Mouse (Mus musculus) bone marrow, adult 2 months (tissue): Measurements from ENCODE around the gene 2410131K14Rik. TPM values are rescaled to one million over a fixed set of nuclear protein-coding genes. Genes with fewer than 3 reads are reported as not detected.

ENCODE experiments used
- H3K27ac ChIP-seq: fragments of 200-500 bp; 2 replicates; pipeline ENCODE4 v1.5.1; 2012; ENCODE audit warnings: low read depth, mild to moderate bottlenecking, control low read depth, inconsistent platforms, low read length; ENCODE audit not compliant: control insufficient read depth, poor library complexity, insufficient read depth
- H3K4me1 ChIP-seq: fragments of 200-500 bp; 2 replicates; pipeline ENCODE4 v1.6.1; 2011; ENCODE audit warnings: low read length; ENCODE audit not compliant: control insufficient read depth, insufficient read depth
- H3K4me3 ChIP-seq: fragments of 200-500 bp; replicated peaks from 2 replicates; pipeline ENCODE3; 2011; ENCODE audit warnings: mild to moderate bottlenecking, low read depth, low read length, control low read depth; ENCODE audit not compliant: control insufficient read depth
- CTCF ChIP-seq: fragments of 200-500 bp; IDR thresholded peaks from 2 replicates; pipeline ENCODE4 v1.5.1; 2011; ENCODE audit warnings: low read length, control low read depth; ENCODE audit not compliant: control insufficient read depth, insufficient read depth
- POLR2A ChIP-seq: fragments of 200-500 bp; IDR thresholded peaks from 2 replicates; pipeline ENCODE4 v1.6.1; 2011; ENCODE audit warnings: low read depth, mild to moderate bottlenecking, control low read depth, low read length, borderline replicate concordance; ENCODE audit not compliant: control insufficient read depth
- WGBS: fragments of 180-500 bp; shearing (Covaris S2); methylation state at CpG from one replicate; pipeline ENCODE4 v1.1.7; 2018; 5-methylcytosine and 5-hydroxymethylcytosine counted together
- polyA plus RNA-seq: library from polyadenylated mRNA; stranded (reverse); fragments of >200 nt; gene quantifications from 2 replicates; pipeline ENCODE4 v1.2.4, GENCODE M21; 2011; ENCODE audit warnings: low replicate concordance; ENCODE audit not compliant: missing spikeins, insufficient read depth, insufficient read length

The 2410131K14Rik gene
- polyA plus RNA-seq, 1 experiment = 3.1 TPM

DNA sequence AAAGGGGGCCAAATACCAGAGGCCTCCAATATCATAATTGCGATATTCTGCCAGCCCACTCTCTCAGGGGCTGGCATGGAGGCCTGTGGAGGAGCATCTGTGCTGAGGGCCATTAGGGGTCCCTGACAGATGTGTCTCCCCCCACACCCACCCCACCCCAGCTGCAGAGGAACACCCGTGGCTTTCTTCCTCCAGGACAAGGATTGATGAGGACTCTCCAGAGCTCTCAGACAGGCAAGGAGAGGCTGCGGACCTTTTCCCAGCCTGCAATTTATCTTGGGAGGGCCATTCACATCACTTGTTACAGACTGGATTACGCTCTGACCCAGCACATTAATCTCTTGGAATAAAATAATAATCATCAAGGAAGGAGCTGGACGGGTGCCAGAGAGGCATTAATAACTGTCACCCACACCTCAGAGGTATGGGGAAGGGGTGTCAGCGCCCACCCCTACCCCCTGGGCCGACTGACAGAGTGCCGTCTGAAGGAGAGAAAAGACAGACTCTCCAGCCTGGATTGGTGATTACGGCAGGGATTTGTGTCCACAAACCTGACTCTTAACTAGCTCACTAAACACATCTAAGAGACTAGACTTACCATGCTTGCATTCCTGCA is 21.8 kb upstream of the 2410131K14Rik start:
- no peaks in the 10 kb centered on the region for H3K4me1 ChIP-seq
- no peak overlapping the region for H3K27ac ChIP-seq
- 66% methylated on average over 9 of the region's 9 CpGs for WGBS
- no peak overlapping the region for H3K4me3 ChIP-seq
- TF ChIP-seq CTCF (no peak), POLR2A (no peak)

DNA sequence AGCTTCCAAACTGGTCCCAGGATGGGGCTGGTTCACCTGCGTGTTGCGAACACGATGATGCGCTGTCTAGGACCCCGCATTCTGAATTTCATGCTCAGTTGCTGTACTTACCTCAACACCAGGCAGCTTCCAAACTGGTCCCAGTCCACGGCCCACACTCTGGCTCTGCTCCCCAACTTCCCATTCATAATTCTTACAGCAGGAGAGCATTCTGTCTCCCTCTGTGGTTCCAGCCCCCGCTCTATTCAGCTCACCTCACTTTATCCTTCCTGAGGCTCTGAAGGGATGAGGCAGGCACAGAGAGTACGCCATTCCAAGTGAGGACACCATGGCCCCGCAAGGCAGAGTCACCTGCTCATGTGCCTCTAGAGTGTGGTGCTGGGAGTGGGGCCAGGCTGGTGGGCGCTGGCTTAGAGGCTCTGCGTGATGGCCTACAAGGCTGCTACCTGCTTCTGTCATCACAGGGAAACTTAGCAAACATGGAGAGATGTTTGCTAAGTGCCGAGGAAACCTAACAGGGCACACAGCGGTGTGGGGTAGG is 14.9 kb upstream of the 2410131K14Rik start:
- WGBS = 87% methylated on average over 13 of the region's 13 CpGs
- Histone ChIP-seq H3K4me1 (no peaks in the 10 kb centered on the region), H3K27ac (no peak overlapping the region), H3K4me3 (no peak overlapping the region)
- TF ChIP-seq POLR2A = no peak
- no peak for TF ChIP-seq CTCF

DNA sequence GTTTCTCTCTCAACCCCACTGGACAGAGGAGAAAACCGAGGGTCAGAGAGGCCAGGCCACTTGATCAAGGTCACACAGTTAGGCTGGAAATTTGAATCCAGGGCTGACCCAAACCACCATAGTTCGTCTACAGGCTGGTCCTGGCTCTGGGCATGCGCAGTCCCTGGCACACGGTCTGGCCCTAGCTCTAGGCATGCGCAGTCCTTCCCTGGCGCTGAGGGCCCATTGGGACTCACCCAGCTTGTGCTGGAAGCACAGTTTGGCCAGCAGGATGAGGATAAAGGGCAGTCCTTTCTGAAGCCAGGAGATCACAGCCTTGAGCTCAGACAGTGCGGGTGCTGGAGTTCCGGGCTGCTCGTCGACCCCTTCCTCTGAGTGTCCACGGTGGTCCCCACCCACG is 8.1 kb upstream of the 2410131K14Rik start:
- Histone ChIP-seq H3K4me3 (no peak overlapping the region), H3K4me1 (no peaks in the 10 kb centered on the region), H3K27ac (no peak overlapping the region)
- TF ChIP-seq CTCF (no peak), POLR2A (no peak)
- 79% methylated on average over 12 of the region's 12 CpGs for WGBS

DNA sequence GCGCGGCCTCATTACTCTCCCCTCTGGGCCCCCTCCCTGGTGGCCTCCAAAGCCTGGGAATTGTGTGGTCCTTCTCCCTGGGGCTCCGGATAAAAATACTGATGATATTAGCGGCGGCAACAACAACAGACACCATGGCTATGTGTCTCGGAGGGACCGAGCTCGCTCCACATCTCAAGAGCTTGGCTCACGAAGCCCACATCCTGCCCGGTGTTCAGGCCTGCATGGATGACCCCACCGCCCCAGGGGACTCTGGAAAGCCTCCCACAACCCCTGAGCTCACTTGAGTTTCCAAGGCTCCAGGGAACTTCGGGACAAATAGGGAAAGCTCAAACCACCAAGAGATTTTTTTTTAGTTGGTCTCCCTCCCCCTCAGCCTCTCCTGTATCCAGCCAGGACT is 5.4 kb upstream of the 2410131K14Rik start:
- TF ChIP-seq CTCF (no peak), POLR2A (no peak)
- Histone ChIP-seq H3K27ac (no peak overlapping the region), H3K4me1 (no peaks in the 10 kb centered on the region; the same call in 1 of the 2 replicates), H3K4me3 (no peak overlapping the region)
- 74% methylated on average over 12 of the region's 12 CpGs for WGBS

DNA sequence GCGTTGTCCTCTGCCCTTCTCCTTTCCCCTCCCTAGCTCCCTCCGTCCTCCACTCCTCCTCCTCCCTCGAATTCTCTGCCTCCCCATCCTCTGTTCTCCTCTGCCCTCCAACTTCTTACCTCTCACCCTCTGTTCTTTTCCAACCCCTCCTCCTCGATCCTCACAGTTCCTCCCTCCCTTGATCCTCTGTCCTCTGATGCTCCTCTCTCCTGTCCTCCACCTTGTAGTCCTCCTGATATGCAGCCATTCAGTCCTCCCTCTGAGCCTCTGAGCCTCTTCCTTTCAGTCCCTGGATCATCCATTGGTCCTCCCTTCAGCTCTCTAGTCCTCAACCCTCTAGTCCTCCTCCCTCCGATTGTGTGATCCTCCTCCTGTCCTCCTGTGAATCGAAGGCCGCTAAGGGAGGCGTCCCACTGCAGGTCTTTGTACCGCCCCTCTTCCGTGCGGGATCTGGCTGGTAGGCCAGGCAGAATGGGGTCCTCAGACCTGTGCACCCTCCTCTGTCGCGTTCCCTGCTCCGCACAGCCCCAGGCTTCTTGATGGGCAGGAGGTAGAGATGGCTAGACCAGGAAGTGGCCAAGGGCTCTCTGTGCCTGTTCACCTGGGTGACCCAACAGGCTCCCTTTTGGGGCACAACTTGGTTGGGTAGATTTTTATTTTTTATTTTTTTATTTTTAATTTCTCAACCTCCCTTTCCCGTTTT is 730 bp downstream of the 2410131K14Rik start:
- 14% methylated on average over 15 of the region's 15 CpGs for WGBS
- TF ChIP-seq CTCF (no peak), POLR2A (no peak)
- no peaks in the 10 kb centered on the region; the same call in 1 of the 2 replicates for H3K4me1 ChIP-seq
- H3K4me3 ChIP-seq = peak overlapping the region; percentile 84
- H3K27ac ChIP-seq = no peak overlapping the region

DNA sequence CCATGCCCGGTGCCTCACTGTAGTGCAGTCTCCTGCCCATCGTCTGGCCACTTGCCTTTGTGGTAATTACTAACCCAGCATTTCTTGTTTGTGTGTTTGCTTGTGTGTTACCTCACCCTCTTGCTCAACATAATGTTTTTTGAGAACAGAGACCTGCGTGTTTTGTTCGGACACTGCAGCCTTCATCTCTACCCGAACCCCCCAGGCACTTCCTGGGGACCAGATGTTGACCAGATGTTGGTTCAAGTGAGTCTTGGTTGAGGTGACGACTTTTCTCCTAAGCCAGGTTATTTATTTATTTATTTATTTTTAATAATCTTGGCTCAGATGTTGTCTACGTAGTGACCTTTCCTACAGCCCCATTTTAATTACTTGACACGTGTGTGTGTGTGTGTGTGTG is 2.4 kb downstream of the 2410131K14Rik start:
- Histone ChIP-seq H3K27ac (no peak overlapping the region), H3K4me1 (no peaks in the 10 kb centered on the region; the same call in 1 of the 2 replicates), H3K4me3 (no peak overlapping the region)
- 79% methylated on average over 8 of the region's 8 CpGs for WGBS
- TF ChIP-seq POLR2A (no peak), CTCF (no peak)

DNA sequence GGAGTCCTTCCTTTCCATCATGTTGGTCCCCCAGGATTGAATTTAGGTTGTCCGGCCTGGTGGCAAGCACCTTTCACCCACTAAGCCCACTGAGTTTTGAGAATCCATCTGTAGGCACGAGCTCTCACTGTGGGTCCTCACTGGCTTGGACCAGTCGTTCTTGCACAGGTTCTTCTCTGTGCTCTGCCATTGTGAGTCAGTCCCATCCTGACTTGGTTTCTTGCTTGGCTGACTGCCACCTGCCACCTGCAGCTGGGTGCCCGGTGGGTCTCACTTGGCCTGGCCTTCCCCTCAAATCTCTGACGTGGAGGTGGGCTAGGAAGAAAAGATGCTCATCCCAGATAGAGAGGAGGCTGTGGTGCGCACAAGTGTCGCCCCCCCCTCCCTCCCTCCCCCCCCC is 6.0 kb downstream of the 2410131K14Rik start:
- TF ChIP-seq POLR2A (no peak), CTCF (no peak)
- no peak overlapping the region for H3K4me3 ChIP-seq
- 74% methylated on average over 7 of the region's 7 CpGs for WGBS
- H3K27ac ChIP-seq = no peak overlapping the region
- no peaks in the 10 kb centered on the region; the same call in 1 of the 2 replicates for H3K4me1 ChIP-seq

DNA sequence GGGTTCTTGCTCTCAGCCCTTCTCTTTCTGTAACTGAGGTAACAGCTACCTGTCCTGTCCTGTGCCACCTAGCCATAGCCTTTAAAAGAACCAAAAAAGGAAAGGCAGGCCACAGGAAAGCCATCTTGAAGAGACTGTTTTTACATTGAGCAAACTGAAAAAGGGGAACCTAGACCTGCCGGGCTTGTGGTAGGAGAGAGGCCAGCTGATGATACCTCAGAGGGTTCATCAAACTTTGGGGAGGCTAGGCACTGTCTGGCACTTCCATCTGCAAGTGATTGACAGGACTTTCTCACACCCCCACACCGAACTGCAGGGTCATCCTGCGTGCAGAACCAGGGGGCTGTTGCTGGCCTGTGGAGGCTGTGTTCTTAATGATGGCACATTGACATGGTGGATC is 8.5 kb downstream of the 2410131K14Rik start:
- TF ChIP-seq CTCF (no peak), POLR2A (no peak)
- Histone ChIP-seq H3K27ac (no peak overlapping the region), H3K4me1 (no peaks in the 10 kb centered on the region; the same call in 1 of the 2 replicates), H3K4me3 (no peak overlapping the region)
- WGBS = 16% methylated on average over 3 of the region's 3 CpGs
